Mouse (Mus musculus) CH12F3 (cell line): ENCODE results near the gene Pdxk.
"Not testable (repeated sequence)": the region's sequence is repeated elsewhere in the genome, so short reads cannot be mapped to it uniquely, and the experiment has no call there.

Source experiments
- in situ Hi-C: fragments of 300-500 bp; cut with MboI; formaldehyde crosslinking; loops from 2 replicates; pipeline ENCODE4 v1.14.3; 2020; ENCODE audit warnings: low sequenced_read_pairs

Gene Pdxk

GRCm38 (mm10) chr10:78420929-78421328 is 43.8 kb downstream of the Pdxk start:
- in situ Hi-C loops = no loop called here

- in situ Hi-C loops = no loop called here
Measured at GRCm38 (mm10) chr10:78418791-78419190, 46.0 kb downstream of the Pdxk start.

GRCm38 (mm10) chr10:78417888-78418287 is 46.9 kb downstream of the Pdxk start:
- in situ Hi-C loops = no loop called here

GRCm38 (mm10) chr10:78414936-78415335 is 49.8 kb downstream of the Pdxk start:
- in situ Hi-C loops = not testable (repeated sequence)

DNA sequence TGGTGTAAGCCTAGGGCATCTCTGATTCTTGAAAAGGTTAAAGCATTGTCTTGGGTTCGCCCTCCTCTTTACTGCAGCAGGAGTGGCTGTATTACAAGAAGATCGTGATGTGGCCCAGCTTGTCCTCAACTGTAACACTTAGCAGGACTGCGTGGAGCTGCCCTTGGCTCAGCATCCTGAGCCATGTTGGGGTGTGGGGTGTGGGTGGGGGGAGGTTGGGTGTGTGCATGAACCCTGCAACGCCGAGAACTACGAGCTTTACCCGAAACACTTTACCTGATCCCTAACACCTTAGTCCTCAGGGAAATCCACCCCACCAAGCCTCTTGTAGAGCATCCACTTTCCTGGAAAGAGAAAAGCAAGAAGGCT is 51.6 kb downstream of the Pdxk start:
- in situ Hi-C loops = no loop called here

GRCm38 (mm10) chr10:78412319-78413151 is 52.2 kb downstream of the Pdxk start, which contains the start of gene Rrp1:
Gene Rrp1 (minus strand): TSS chr10:78413043.
- in situ Hi-C loops = no loop called here

DNA sequence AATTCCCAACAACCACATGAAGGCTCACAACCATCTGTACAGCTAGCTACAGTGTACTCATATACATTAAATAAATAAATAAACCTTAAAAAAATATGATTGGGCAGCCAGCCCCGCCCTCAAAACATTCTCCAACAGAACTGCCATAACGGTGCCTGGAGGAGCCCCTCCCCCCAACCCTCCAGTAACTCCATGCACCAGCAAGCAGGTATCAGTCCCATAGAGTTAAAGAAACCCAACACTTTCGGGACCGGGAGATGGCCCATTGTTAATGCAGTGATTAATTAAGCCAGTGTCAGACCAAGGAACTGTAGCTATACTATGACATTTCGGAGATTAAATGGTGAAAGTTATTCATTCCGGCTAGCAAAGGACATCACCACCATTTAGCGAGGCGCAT is 52.9 kb downstream of the Pdxk start:
- in situ Hi-C loops = no loop called here

DNA sequence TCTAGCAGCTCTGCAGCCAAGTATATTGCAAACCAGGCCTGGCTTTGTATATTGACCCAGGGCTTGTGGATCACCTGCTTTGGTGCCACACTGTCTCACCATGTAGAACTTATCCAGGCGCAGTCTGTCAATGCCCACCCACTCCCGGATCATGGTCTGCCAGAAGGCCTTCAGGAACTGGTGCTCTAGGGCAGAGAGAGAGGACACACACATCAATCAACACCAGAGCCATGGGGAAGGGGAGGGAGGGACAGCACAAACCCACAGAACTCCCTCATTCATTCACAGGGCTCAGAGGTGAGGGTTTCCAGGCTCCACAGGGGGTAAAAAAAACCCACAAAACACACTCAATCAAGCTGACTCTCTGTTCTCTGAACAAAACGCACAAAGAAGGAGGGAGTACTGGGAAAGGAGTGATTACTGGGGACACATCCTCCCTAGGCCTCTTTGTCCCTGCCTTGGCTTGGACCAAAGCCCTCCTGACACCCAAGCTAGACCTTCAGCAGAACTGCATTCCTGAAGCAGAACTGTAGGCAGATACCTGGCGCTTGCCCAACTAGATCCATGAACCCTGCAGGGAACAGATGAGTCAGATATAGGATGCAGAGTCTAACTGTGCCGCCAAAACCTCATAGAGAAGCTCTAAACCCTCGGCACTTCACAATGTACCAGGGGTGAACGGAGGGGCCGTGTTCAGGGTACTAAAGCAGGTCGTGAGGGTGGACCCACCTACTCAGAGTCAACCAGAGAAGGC is 55.6 kb downstream of the Pdxk start:
- in situ Hi-C loops = no loop called here

- in situ Hi-C loops = no loop called here
Measured at GRCm38 (mm10) chr10:78407132-78407531, 57.6 kb downstream of the Pdxk start.

- in situ Hi-C loops = no loop called here
Measured at GRCm38 (mm10) chr10:78406152-78406551, 58.6 kb downstream of the Pdxk start.

DNA sequence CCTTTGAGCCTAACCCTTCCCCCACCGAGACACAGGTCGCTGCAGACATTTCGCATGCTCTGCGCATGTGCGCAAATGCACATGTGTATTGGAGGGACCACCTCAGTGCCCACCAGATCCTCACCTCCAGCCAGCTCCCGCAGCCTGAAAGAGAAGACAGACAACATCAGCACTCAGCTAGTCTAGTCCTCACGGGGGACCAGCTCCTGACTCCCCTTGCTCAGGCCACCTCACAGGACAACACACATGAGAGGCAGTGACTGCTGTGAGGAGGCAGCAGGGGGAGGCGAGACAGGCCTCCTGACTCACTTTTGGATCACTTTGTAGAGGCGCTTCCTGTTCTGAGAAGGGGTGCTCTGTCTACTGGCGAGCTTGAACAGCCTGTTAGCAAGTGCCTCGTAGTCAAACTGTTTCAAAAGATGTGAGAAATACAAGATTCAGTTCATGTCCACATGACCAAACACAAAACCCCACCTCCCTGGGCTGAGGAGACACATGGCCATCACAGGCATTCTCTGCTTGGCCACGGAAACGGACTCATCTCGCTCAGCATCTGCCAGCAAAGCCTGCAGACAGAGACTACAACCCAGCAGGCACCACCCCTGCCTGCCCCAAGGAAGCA is 62.4 kb downstream of the Pdxk start:
- in situ Hi-C loops = no loop called here

DNA sequence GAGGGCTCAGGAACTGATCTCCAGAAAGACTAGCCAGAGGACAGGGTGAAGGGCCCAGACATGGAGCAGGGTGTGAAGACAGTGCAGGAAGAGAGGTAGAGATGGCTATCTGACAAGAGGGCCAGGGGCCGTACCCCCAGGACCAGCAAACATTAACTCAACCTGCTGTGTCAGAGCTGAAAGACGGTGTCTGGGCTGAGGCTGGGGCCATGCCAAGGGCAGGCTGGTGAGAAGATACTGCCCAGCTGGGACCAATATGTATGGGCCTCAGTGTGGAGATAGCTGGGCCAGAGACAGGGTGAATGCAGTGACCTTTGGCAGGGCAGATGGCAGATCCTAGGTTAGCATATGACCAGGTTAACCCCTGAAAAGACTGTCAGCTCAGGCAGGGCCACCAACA is 63.6 kb downstream of the Pdxk start:
- in situ Hi-C loops = no loop called here

GRCm38 (mm10) chr10:78399090-78399657 is 65.6 kb downstream of the Pdxk start:
- in situ Hi-C loops = no loop called here

GRCm38 (mm10) chr10:78396625-78396885 is 68.2 kb downstream of the Pdxk start:
- in situ Hi-C loops = no loop called here

DNA sequence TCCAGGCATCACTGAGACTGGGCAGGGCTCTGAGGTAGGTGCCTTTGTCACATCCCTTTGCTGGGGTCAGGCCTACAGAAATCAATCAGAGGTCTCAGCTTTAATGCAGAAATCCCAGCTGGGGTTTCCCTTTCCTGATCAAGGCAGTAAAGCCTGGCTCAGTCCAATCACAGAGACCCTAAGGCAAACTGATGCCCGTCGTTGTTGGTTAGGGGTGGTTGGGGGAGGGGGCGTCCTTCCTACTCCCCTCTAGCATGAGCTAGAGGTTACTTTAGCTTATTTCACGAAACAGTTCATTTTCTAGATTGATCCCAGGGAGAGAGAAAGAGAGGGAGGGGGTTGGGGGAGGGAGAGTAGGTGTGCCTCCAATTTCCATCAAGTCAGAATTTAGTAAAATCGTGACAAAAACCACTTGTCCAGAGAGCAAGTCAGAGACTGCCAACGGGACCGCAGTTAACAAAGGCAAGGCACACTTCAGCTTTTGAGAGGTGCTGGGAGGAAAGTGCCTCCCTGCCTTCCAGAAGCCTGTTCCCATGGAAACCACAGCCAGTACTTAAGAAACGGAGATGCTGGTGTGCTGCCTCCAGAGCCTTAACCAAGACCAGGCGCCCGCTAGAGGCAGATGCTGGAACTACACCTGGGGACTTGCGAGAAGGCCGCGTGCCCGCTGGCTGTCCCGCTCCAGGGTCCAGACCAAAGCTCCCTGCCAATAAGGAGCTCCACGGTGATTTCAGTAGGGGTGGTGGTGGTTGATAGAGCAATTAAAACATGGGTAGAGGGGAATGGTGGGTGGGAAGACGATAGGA is 68.8 kb downstream of the Pdxk start:
- in situ Hi-C loops = no loop called here

GRCm38 (mm10) chr10:78395377-78395776 is 69.4 kb downstream of the Pdxk start:
- in situ Hi-C loops = no loop called here

- in situ Hi-C loops = no loop called here
Measured at GRCm38 (mm10) chr10:78392072-78392471, 72.7 kb downstream of the Pdxk start.

DNA sequence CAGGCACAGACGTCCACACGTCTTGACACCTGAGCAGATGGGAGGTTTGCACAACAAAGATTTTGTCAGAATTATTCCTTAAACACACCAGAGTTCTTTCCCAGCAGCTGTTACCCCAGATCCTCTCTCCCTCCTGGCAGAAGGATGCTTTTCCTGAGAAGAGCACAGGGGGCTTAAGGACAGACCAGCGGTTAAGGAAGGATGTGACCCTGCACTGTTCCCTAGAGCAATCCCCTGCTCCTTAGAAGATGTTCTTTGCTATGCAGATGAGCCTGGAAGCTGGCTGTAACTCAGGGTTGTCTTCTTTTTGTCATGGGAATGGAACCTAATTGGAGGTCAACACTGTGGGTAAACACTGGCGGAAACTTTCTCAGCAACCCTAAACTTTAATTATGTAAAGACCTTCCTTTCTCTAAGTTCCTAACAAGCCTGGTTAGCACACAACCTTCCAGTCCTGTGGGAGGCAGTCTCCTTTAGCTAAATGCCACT is 73.7 kb downstream of the Pdxk start:
- in situ Hi-C loops = no loop called here

DNA sequence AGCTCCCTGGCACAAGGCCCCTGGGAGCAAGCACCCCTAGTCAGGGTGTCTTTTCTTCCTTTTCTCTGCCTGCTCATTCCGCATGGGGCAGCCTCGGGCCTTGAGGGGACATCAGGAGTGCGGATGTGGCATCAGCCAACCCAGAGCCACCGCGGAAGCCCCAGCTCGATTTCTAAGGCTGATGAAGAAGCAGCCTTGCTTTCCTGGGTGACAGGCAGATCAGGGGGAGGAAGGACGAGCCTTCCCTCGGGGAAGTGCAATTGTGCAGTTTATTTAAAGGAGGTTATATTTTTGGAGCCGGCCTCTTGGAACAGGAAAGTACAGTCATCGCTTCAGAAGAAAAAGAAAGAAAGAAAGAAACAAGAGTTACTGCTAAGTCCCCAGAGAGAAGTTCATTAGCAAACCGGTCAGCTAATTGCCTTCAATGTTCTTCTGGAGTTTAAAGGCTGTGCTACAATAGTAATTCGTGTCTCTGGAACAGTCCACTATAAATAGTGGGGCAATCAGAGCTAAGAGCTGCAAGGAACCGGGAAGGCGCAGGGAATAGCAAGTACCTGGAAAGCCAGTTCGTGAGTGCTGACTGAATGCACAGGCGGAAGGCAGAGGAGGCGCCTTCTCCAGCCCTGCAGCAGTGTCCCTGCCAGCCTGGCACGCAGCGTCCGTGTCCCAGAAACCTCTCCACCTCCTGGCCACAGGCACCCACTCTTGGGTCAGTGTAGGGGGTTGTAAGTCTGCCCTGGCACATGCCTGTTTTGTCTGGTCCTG is 76.4 kb downstream of the Pdxk start:
- in situ Hi-C loops = no loop called here
